Mouse (Mus musculus) thymus, adult 2 months (tissue): ENCODE results near the gene Trpt1.

ENCODE experiments used
- CTCF ChIP-seq: fragments of 200-500 bp; IDR thresholded peaks from 2 replicates; pipeline ENCODE4 v1.5.1; 2012; ENCODE audit warnings: mild to moderate bottlenecking, control low read depth, low read length, moderate library complexity, borderline replicate concordance; ENCODE audit not compliant: control insufficient read depth, poor library complexity, insufficient read depth; ENCODE audit errors: extremely low read depth
- POLR2A ChIP-seq: fragments of 200-500 bp; IDR thresholded peaks from 2 replicates; pipeline ENCODE4 v1.6.1; 2012; ENCODE audit warnings: mild to moderate bottlenecking, low read length, control low read depth, moderate library complexity; ENCODE audit not compliant: control insufficient read depth, poor library complexity, insufficient read depth; ENCODE audit errors: extremely low read depth

GRCm38 (mm10) chr19:7039088-7039720 lies 43.3 kb downstream of the Trpt1 start:
- TF ChIP-seq POLR2A = no peak
- 0 out of 2 replicates have a peak, but pooled peaks have one; percentile 7 for TF ChIP-seq CTCF
